Mouse (Mus musculus) ovary, postnatal 14 days (tissue): ENCODE measurements around the gene Trip12.

ENCODE experiments used
- DNase-seq: peaks from one replicate; pipeline ENCODE4 v3.0.0; 2022; ENCODE audit warnings: low spot score

Gene Trip12

DNA sequence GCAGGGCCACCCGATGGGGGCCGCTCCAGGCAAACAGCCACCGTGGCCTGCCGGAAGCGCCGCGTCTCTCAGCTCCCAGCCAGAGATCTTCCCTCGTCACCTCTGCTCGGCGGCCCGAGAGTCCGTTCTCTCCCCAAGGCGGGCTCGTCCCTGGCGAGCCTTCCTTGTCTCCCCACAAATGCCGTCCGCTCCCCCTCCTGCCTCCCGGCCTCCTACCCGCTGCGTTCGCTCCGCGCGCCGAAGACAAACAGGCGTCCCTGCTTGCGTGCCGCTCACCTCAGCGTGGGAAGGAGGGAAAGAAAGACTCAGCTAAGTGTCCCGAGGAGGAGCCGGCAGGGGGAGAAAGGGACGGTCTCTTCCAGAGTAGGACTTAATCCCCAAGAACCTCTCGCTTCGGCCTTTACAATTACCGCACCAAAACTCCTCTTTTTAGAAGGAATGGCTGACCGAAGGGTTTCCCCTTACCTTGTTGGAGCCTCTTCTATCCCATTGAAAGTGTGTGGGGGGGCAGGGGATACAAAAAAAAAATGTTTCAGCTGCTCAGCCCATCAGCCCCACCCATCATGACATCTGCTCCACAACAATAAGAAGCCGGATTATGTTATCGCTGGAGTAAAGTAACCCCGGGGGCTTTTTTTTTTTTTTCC lies at the start of gene Trip12:
Trip12 (minus strand) TSS at position 499 of the 647 bp plus-strand sequence.
- no peak for DNase-seq

DNA sequence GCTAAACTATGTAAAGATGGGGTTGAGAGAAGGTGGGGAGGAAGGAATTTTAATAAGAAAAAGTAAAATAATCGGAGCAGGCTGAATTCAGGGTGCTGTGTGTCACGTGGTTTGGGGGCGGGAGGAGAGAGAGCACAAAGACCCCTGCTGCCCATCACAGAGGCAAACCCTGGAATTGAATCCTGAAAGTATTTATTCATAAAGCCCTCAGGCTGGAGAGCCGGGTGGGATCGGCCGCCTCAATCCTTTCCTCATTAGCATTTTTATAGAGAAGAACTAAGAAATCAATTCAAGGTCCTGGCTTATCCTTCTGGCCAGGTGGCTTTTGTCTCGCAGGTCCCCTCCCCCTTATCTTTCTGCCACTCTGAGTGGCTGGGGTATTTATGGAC lies 49.7 kb upstream of the Trip12 start:
- DNase-seq: no peak

DNA sequence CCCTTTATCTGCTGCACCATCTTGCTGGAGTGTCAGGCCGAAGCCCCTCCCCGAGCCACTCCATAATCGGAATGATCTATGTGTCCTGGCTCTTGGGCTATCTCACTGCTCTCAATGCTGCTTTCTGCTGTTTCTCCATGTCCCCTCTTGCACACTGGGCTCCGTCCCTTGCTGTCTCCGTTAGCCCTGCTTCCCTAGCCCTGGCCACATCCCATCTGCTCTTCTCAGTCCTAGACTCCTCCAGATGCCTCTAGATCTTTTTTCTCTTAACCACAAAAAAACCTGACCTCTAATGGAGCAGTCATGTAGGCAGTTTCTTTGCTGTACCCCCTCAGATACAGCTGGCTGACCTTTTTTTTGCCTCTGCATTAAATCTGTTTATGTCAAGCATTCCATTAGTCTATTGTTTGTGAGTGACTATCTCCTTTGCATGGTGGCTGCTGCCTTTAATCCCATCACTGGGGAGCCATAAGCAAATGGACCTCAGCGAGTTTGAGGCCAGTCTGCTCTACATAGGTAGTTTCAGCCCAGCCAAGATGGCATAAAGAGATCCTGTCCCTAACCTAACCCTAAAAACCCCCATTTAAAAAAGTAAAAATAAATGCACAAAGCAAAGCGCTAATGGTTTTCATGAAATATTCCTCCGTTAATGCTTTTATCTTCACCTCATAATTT lies 49.2 kb upstream of the Trip12 start:
- no peak for DNase-seq

DNA sequence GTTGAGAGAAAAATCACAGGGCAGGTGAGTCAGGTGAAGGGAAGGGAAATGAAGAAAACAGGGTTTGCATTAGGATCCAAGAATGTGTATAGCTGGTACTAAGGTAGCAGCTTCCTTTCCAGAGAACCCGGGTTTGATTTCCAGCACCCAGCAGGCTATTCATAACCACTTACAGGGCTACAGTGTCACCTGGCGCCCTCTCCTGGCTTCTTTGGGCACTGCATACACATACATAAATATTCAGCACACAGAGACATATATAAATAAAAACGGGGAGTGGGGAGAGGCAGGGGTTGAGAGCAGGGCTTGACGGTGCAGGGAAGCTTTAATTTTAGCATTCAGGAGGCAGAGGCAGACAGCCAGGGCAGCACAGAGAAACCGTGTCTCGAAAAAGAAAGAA lies 45.6 kb upstream of the Trip12 start:
- DNase-seq: no peak

DNA sequence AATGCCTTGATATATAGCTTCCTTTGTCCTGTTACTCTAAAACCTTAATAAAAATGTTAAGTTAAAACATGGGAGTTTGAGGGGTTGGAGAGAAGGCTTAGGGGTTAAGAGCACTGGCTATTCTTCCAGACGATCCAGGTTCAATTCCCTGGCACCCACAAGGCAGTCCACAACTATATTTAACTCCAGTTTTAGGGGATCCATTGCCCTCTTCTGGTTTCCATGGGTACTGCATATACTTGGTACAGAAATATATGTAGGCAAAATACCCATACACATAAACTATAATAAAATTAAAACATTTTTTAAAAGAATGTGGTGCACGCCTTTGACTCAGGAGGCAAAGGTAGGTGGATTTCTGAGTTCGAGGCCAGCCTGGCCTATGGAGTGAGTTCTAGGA lies 44.9 kb upstream of the Trip12 start:
- DNase-seq: no peak

DNA sequence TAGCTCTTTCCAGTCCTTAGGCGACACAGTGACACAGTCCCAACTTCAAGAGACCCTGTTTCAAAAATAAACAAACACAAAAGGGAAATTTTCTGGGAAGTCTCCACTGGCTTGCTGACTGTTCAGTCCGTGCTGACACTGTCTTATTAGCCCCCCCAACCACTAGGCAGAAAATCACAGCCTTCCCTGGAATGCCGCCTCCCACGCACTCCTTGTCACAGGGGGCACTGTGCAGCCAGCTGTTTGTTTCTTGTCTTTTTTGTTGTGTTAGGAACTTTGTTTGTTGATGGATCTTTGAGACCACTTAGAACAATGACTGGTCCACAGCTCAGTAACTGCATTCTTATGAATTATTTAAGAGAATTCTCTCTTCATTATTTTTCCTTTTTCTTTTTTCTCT lies 43.6 kb upstream of the Trip12 start:
- no peak for DNase-seq

DNA sequence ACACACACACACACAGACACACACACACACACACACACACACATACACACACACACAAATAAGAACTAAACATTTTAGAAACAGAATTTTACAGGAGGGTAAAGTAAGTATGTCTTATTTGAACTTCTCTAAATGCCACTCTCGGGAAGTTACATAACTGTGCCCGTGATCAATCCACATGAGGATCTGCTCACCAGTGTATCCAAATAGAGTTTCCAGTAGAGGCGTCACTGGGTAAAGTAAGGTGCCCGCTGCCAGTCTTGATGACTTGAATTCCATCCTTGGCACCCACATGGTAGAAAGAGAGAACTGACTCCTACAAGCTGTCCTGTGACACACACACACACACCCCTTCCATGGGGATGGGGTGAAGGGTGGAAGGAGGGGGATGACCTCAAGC lies 42.6 kb upstream of the Trip12 start:
- no peak for DNase-seq

DNA sequence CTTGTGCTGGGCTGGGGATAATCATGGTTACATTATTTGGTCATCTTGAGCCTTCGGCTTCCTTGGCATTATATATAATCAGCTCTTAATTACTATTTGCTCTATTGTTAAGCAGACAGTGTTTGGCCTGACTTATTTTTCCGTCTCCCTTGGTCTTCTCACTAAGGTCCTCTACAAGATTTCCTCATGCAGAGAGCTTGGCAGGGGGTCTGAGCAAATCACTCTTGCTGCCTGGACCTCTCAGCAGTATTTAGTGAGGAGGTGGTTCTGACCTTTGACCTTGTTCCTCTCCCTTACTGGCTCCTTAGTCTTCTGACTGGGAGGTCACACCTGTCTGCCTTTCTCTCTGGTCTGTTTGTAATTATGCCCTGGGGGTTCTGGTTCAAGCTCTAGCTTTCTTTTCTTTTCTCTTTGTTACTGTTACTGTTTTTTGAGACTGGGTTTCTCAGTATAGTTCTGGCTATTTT lies 41.8 kb upstream of the Trip12 start:
- DNase-seq: no peak

DNA sequence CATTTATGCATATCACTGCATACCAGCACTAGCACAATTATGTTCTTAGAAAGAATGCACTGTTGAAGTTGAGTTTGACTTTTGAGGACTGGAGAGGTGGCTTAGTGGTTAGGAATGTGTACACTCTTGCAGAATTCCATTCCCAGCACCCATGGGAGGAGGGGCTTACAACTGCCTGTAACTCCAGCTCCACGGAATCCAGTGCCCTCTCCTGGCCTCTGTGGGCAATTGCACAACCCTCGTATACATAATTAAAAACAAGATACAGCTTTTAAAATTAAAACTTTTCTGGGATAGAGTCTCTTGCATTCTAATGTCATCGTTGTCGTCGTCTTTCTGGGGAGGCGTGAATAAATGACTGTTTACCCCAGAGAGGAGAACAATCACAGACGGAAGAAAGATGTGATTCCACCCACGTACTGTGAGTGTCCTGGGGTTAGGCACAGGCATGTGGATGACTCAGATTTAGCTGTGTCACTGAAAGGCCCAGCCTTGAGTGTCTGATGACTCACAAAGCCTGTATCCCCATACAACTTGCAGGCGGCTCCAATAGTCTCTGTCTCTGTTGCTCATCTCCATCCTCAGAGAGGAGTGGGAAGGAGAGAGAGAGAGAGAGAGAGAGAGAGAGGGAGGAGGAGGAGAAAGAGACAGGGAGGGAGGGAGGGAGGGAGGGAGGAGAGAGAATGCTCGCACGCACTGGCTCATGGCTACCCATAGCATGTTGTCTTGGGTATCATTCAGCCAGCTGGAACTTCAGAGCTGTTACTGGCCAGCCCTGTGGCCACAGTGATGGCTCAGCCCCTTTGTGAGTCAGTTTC lies 41.1 kb upstream of the Trip12 start:
- DNase-seq: no peak

DNA sequence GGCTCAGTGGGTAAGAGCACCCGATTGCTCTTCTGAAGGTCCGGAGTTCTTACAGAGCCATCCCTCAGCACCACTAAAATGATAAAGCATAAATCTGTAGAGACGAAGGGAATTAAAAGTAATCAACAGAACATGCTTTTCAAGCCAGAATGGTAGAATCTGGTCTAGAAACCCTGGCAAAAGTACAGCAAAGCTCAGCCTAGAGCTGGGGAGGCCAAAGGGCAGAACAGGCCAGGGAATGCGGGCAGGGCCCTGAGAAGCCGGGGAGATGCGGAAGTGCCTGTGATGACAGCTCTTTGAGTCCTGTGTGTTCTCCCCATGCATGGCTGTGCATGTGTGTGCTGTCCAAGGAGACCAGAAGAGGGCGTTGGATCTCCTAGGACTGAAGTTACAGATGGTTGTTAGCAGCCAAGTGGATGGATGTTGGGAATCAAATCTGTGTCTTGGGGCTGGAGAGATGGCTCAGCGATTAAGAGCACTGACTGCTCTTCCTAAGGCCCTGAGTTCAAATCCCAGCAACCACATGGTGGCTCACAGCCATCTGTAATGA lies 39.3 kb upstream of the Trip12 start:
- DNase-seq: no peak

DNA sequence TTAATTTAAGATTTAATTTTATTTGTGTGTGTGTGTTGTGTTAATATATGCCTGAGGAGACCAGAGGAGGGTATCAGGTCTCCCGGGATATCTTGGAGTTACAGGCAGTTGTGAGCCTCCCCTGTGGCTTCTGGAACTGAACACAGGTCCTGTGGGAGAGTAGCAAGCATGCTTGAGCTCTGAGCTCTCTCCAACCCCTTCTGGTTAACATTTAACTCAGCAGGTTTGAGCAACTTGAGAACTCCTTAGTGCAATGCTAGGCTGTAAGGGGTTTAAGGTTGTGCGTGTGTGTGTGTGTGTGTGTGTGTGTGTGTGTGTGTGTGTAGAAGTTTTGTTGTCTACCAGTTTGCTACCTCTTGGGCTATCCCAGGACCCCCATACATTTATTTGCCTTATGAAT lies 37.3 kb upstream of the Trip12 start:
- DNase-seq: no peak

DNA sequence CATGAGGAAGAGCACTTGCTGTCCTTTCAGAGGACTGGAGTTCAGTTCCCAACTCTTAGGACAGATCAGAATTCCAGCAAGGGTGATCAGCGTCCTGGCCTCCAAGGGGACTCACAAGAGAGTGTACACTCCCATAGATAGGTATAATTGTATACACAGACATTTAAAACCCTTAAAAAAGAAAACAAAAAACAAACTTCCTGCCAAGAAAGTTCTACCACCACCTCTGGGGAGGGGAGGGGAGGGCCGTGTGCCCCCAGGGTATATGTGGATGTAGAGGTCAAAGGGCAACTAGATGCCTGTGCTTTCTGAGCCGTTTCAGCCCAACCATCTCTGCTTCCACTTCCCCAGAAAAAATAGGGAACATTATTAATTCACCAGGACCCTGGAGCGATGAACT lies 32.6 kb upstream of the Trip12 start:
- no peak for DNase-seq

DNA sequence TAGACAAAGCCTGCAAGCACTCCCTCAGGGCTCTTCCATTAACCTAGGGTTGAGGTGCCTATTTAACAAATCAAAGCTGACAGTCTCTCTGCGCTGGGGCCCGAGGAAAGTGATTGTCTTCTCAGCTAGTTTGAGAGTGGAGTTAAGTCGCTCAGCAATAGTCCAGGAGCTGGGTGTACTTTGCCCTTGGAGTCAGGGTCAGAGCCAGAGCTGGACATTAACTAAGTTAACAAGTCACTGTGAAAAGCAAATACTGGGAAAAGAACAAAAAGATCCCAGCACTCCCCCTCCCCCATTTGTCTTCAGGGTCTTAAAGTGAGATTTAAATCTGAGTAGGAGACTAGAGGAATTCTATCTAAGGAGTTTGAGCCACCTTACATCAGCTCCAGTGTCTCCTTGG lies 31.8 kb upstream of the Trip12 start:
- no peak for DNase-seq

DNA sequence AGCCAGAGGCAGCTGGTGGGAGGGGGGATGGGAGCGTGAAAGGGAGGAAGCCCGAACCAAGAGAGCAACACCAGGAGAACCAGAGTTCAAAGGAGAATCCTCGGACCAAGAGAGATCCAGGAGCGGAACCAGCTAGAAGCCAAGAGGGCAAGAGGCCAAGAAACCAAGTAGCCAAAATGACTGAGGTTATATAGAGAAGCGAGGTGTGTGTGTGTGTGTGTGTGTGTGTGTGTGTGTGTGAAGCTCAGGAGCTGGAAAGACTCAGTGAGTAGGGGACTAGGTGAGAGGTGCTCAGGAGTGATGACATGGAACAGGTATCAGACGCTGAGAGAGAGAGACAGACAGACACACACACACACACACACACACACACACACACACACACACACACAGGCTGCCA lies 30.8 kb upstream of the Trip12 start:
- no peak for DNase-seq

DNA sequence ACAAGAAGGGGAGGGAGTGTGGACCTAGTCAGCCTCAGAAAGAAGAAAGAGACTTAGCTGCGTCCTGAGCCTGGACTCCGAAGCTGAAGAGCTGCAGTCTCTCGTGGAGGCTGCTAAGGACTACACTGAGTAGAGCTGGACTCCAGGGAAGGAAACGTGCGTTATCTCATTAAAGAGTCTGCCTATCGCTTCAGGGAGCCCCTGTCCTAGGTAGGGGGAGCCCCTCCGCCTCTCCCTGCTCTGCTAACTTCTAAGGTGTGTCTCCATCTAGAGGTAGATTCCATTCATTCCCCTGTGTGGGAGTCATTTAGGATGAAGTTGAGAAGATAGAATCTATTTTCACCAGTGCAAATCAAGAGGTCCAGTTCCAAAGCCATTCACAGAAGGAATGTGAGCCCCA lies 29.2 kb upstream of the Trip12 start:
- DNase-seq: no peak

DNA sequence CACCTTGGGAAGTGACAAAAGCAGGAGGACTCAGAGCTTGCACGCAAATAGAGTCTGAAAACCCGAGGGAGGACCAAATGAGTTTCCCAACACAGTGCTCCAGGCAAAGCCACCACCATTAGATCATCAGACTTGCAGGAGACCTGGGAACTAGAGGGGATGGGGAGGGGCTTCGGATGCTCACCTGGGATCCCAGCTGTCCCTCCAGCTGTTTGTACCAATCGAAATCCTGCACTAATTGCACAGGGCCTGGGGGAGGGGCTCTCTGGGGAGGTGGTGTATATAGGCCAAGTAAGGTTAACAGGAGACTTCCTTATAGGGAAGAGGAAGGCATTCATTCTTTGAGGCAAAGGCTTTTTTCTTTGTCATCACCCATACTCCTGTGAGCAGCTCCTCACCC lies 28.5 kb upstream of the Trip12 start:
- no peak for DNase-seq

DNA sequence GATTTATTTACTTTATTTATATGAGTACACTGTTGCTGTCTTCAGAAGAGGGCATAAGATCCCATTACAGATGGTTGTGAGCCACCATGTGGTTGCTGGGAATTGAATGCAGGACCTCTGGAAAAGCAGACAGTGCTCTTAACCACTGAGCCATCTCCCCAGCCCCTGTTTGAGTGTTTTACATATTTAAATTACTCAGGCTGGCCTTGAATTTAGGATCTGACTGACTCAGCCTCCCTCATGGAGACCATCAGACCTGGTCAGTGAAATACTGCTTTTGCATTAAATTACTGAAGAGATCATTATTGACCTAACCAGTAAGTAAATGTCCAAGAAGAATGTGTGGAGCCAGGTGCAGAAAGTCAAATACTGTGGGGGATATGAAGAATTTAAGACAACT lies 28.0 kb upstream of the Trip12 start:
- no peak for DNase-seq

DNA sequence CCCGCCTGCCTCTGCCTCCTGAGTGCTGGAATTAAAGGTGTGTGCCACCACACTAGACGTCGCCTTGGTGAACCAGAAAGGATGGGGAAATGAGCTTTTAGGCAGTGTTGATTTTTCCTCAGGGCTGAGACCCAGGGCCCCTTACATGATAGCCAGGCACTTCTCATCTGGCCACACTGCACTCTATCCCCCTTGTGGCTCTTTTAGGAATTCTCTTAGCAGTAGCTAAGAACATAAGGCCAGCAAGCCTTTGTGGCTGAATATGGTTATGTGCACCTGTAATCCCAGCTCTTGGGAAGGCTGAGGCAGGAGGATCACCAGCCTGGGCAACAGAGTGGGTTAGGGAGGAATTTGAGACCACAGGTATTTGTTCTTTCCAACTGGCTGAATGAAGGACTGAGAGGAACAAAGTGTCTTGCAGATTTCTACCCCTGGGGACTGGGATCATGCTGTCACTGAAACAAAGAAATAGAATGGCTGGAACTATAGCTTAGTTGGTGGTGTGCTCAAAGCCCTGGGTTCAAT lies 26.5 kb upstream of the Trip12 start:
- no peak for DNase-seq

DNA sequence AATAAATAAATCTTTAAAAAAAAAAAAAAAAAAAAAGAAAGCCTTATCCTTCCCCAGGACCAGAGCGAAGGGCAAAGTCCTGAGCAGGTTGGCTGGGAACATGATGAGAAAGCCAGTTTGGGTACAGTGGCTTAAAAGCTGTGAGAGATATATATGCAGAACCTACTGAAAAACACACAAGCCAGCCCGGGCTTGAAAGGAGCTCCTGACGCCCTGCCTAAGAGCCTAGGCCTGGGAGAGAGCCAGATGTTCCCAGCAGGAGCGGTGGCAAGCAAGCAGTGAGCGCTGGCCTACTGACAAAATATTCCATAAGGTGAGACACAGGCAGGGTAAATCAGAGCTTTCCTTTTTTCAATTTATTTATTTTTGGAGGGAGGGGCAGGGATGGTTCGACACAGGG lies 25.9 kb upstream of the Trip12 start:
- DNase-seq: no peak

DNA sequence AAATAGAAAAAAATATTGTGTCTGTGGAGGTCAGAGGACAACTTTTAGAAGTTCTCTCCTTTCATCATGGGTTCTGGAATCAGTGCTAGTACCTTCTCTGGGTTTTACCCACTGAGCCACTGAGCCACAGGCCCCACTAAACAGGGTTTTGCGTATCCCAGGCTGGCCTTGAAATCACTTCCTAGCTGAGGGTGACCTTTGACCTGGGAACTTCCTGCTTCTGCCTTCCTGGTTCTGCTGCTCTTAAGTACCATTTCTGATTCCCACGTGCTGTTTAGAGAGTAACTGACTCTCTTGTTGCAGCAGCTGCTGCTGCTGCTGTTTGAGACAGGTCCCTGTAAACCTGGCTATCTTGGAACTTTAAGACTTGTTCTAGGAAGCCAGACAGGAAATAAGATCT lies 24.3 kb upstream of the Trip12 start:
- DNase-seq: no peak

DNA sequence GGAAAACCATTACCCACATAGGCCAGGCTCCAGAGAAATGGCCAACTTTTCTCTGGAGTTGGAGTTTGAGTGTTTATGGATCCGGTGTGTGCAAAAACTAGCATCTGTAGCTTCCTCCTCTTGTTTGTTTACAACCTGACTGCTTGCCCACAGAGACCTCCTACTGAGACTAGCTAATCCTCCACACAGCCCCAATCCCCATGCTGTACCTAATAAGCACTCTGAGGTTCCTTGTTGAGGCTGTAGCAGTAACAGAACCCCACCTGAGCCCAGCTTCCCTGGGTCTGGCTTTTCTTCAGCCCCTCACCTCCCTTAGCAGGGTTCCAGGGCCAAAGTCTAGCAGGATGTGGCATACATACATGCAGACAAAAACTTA lies 20.9 kb upstream of the Trip12 start:
- no peak for DNase-seq

DNA sequence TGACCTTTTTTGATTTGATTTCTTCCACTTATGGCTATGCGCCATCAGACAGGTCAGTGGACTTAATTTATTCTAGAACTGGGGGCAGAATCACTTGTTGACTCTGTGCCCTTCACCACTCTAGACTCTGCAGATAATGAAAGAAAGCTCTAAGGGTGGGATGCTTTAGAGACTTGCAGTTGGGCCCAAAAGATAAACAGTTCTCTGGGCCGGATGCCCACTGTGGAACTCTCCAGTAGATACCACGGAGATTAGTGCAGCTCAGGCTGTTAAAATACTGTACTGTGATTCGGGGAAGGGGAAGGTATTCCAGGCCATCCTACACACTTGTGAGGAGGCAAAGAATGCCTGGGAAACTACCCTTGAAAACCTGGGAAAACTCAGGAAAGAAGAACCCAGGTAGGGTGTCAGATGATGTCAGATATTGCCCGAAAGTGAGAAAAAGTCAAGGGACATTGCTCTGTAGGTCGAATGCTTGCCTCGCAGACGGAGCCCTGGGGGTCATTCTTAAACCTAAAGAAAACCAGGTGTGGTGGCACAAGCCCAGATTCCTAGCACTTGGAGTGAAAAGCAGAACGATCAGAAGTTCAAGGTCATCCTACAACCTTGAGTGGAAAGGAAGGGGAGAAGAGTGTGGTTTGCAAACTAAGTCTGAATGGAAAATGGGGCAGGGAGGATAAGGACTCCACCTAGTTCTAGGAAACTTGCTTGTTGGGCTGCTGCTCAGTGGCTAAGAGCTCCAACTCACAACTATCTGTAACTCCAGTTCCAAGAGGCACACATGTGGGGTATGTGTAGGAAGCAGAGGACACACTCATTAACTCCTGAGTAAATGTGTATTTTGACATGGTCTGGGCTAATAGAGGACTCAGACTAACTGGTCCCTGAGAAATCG lies 20.3 kb upstream of the Trip12 start:
- no peak for DNase-seq
